Mouse (Mus musculus): ENCODE measurements around the gene Slc25a5. TPM values are rescaled to one million over a fixed set of nuclear protein-coding genes. Genes with fewer than 3 reads are reported as not detected.
"Not testable (repeated sequence)": the region's sequence is repeated elsewhere in the genome, so short reads cannot be mapped to it uniquely, and the experiment has no call there.

The Slc25a5 gene
- polyA plus RNA-seq, 1 experiment from 2014 or later = 588 TPM

GRCm38 (mm10) chrX:36789360-36789759 lies 6.1 kb upstream of the Slc25a5 start:
- Histone ChIP-seq H3K27ac (replicated peaks; ENCODE audit: low read depth, low read length) (no peak overlapping the region), H3K36me3 (ENCODE audit: control insufficient read depth, insufficient read depth, low read length) (no peaks in the 10 kb centered on the region), H3K9me3 (ENCODE audit: control insufficient read depth, low read length) (no peaks in the 10 kb centered on the region), H3K27me3 (replicated peaks; ENCODE audit: control insufficient read depth, insufficient read depth, low read length) (no peaks in the 10 kb centered on the region), H3K4me1 (ENCODE audit: control insufficient read depth, insufficient read depth, low read length) (no peaks in the 10 kb centered on the region), H3K4me3 (ENCODE audit: low read depth, low read length) (no peak overlapping the region), H3K4me2 (ENCODE audit: low read depth, low read length) (no peak overlapping the region), H3K9ac (ENCODE audit: low read depth, low read length) (no peak overlapping the region)
- ATAC-seq (ENCODE audit: low read depth) (peak; percentile 33; the same call in 1 of the 2 replicates), DNase-seq (ENCODE audit: low spot score) (peak; percentile 23)
- WGBS = 58% methylated on average over 4 of the region's 4 CpGs

GRCm38 (mm10) chrX:36794571-36794970 lies 880 bp upstream of the Slc25a5 start:
- Histone ChIP-seq H3K36me3 (ENCODE audit: control insufficient read depth, insufficient read depth, low read length) (0 out of 2 replicates have a peak, but pooled peaks cover 9% of the 10 kb centered on the region), H3K27me3 (replicated peaks; ENCODE audit: control insufficient read depth, insufficient read depth, low read length) (no peaks in the 10 kb centered on the region), H3K4me1 (ENCODE audit: control insufficient read depth, insufficient read depth, low read length) (no peaks in the 10 kb centered on the region), H3K4me3 (ENCODE audit: low read depth, low read length) (no peak overlapping the region), H3K9me3 (ENCODE audit: control insufficient read depth, low read length) (no peaks in the 10 kb centered on the region), H3K4me2 (ENCODE audit: low read depth, low read length) (no peak overlapping the region), H3K27ac (replicated peaks; ENCODE audit: low read depth, low read length) (no peak overlapping the region), H3K9ac (ENCODE audit: low read depth, low read length) (no peak overlapping the region)
- DNase-seq (ENCODE audit: low spot score) = no peak
- WGBS = 63% methylated on average over 5 of the region's 5 CpGs
- ATAC-seq (ENCODE audit: low read depth) = no peak

- 29% methylated on average over 23 of the region's 41 CpGs for WGBS
- DNase-seq (ENCODE audit: low spot score) = peak; percentile 65
- peak overlapping the region; percentile 72 for H3K9ac ChIP-seq (ENCODE audit: low read depth, low read length)
- no peaks in the 10 kb centered on the region for H3K9me3 ChIP-seq (ENCODE audit: control insufficient read depth, low read length)
- peak; percentile 82 for ATAC-seq (ENCODE audit: low read depth)
- H3K36me3 ChIP-seq (ENCODE audit: control insufficient read depth, insufficient read depth, low read length) = 0 out of 2 replicates have a peak, but pooled peaks cover 9% of the 10 kb centered on the region
- no peaks in the 10 kb centered on the region for H3K4me1 ChIP-seq (ENCODE audit: control insufficient read depth, insufficient read depth, low read length)
- peak overlapping the region; percentile 83 for H3K27ac ChIP-seq (replicated peaks; ENCODE audit: low read depth, low read length)
- H3K27me3 ChIP-seq (replicated peaks; ENCODE audit: control insufficient read depth, insufficient read depth, low read length) = no peaks in the 10 kb centered on the region
- peak overlapping the region; percentile 62 for H3K4me3 ChIP-seq (ENCODE audit: low read depth, low read length)
- peak overlapping the region; percentile 54 for H3K4me2 ChIP-seq (ENCODE audit: low read depth, low read length)
These were observed 721 bp downstream of the Slc25a5 start for GRCm38 (mm10) chrX:36796163-36796581.

- H3K4me1 ChIP-seq (ENCODE audit: control insufficient read depth, insufficient read depth, low read length); H3K9me3 ChIP-seq (ENCODE audit: control insufficient read depth, low read length); H3K27ac ChIP-seq (replicated peaks; ENCODE audit: low read depth, low read length); H3K36me3 ChIP-seq (ENCODE audit: control insufficient read depth, insufficient read depth, low read length); DNase-seq (ENCODE audit: low spot score); H3K27me3 ChIP-seq (replicated peaks; ENCODE audit: control insufficient read depth, insufficient read depth, low read length); ATAC-seq (ENCODE audit: low read depth): not testable (repeated sequence)
- Histone ChIP-seq H3K4me2 (ENCODE audit: low read depth, low read length) (peak overlapping the region; percentile 54), H3K4me3 (ENCODE audit: low read depth, low read length) (peak overlapping the region; percentile 62), H3K9ac (ENCODE audit: low read depth, low read length) (peak overlapping the region; percentile 72)
- 58% methylated on average over 8 of the region's 8 CpGs for WGBS
These were observed 1.3 kb downstream of the Slc25a5 start for GRCm38 (mm10) chrX:36796734-36797133.

- DNase-seq (ENCODE audit: low spot score) = no peak
- Histone ChIP-seq H3K4me2 (ENCODE audit: low read depth, low read length) (no peak overlapping the region), H3K4me3 (ENCODE audit: low read depth, low read length) (no peak overlapping the region), H3K9ac (ENCODE audit: low read depth, low read length) (no peak overlapping the region), H3K36me3 (ENCODE audit: control insufficient read depth, insufficient read depth, low read length) (0 out of 2 replicates have a peak, but pooled peaks cover 9% of the 10 kb centered on the region), H3K4me1 (ENCODE audit: control insufficient read depth, insufficient read depth, low read length) (no peaks in the 10 kb centered on the region), H3K27me3 (replicated peaks; ENCODE audit: control insufficient read depth, insufficient read depth, low read length) (no peaks in the 10 kb centered on the region), H3K27ac (replicated peaks; ENCODE audit: low read depth, low read length) (no peak overlapping the region), H3K9me3 (ENCODE audit: control insufficient read depth, low read length) (no peaks in the 10 kb centered on the region)
- no peak for ATAC-seq (ENCODE audit: low read depth)
- WGBS = 39% methylated on average over 6 of the region's 6 CpGs
These were observed 3.9 kb downstream of the Slc25a5 start for GRCm38 (mm10) chrX:36799131-36799879.

- H3K36me3 ChIP-seq (ENCODE audit: control insufficient read depth, insufficient read depth, low read length) = no peaks in the 10 kb centered on the region
- no peaks in the 10 kb centered on the region for H3K27me3 ChIP-seq (replicated peaks; ENCODE audit: control insufficient read depth, insufficient read depth, low read length)
- ATAC-seq (ENCODE audit: low read depth) (no peak), DNase-seq (ENCODE audit: low spot score) (no peak)
- WGBS = 63% methylated on average over 5 of the region's 5 CpGs
- H3K4me3 ChIP-seq (ENCODE audit: low read depth, low read length) = no peak overlapping the region
- no peak overlapping the region for H3K27ac ChIP-seq (replicated peaks; ENCODE audit: low read depth, low read length)
- no peak overlapping the region for H3K9ac ChIP-seq (ENCODE audit: low read depth, low read length)
- no peak overlapping the region for H3K4me2 ChIP-seq (ENCODE audit: low read depth, low read length)
- H3K9me3 ChIP-seq (ENCODE audit: control insufficient read depth, low read length) = no peaks in the 10 kb centered on the region
- no peaks in the 10 kb centered on the region for H3K4me1 ChIP-seq (ENCODE audit: control insufficient read depth, insufficient read depth, low read length)
These were observed 7.7 kb downstream of the Slc25a5 start for GRCm38 (mm10) chrX:36803189-36803588.

GRCm38 (mm10) chrX:36804196-36804595 lies 8.7 kb downstream of the Slc25a5 start:
- ATAC-seq (ENCODE audit: low read depth) = no peak
- H3K36me3 ChIP-seq (ENCODE audit: control insufficient read depth, insufficient read depth, low read length) = no peaks in the 10 kb centered on the region
- DNase-seq (ENCODE audit: low spot score) = no peak
- H3K4me1 ChIP-seq (ENCODE audit: control insufficient read depth, insufficient read depth, low read length) = no peaks in the 10 kb centered on the region
- 45% methylated on average over 5 of the region's 5 CpGs for WGBS
- no peak overlapping the region for H3K4me2 ChIP-seq (ENCODE audit: low read depth, low read length)
- H3K9ac ChIP-seq (ENCODE audit: low read depth, low read length) = no peak overlapping the region
- H3K27me3 ChIP-seq (replicated peaks; ENCODE audit: control insufficient read depth, insufficient read depth, low read length) = no peaks in the 10 kb centered on the region
- H3K4me3 ChIP-seq (ENCODE audit: low read depth, low read length) = no peak overlapping the region
- no peak overlapping the region for H3K27ac ChIP-seq (replicated peaks; ENCODE audit: low read depth, low read length)
- H3K9me3 ChIP-seq (ENCODE audit: control insufficient read depth, low read length) = no peaks in the 10 kb centered on the region

GRCm38 (mm10) chrX:36805466-36806235 lies 10.2 kb downstream of the Slc25a5 start:
- DNase-seq (ENCODE audit: low spot score) = no peak
- Histone ChIP-seq H3K36me3 (ENCODE audit: control insufficient read depth, insufficient read depth, low read length) (no peaks in the 10 kb centered on the region), H3K9me3 (ENCODE audit: control insufficient read depth, low read length) (no peaks in the 10 kb centered on the region), H3K9ac (ENCODE audit: low read depth, low read length) (no peak overlapping the region), H3K27me3 (replicated peaks; ENCODE audit: control insufficient read depth, insufficient read depth, low read length) (no peaks in the 10 kb centered on the region), H3K27ac (replicated peaks; ENCODE audit: low read depth, low read length) (no peak overlapping the region), H3K4me3 (ENCODE audit: low read depth, low read length) (no peak overlapping the region), H3K4me1 (ENCODE audit: control insufficient read depth, insufficient read depth, low read length) (no peaks in the 10 kb centered on the region), H3K4me2 (ENCODE audit: low read depth, low read length) (no peak overlapping the region)
- 63% methylated on average over 5 of the region's 5 CpGs for WGBS
- no peak for ATAC-seq (ENCODE audit: low read depth)

Measured in embryonic facial prominence, embryonic 14.5 days (tissue).